Mouse (Mus musculus): Measurements from ENCODE around the gene Mcur1.

Gene Mcur1

DNA sequence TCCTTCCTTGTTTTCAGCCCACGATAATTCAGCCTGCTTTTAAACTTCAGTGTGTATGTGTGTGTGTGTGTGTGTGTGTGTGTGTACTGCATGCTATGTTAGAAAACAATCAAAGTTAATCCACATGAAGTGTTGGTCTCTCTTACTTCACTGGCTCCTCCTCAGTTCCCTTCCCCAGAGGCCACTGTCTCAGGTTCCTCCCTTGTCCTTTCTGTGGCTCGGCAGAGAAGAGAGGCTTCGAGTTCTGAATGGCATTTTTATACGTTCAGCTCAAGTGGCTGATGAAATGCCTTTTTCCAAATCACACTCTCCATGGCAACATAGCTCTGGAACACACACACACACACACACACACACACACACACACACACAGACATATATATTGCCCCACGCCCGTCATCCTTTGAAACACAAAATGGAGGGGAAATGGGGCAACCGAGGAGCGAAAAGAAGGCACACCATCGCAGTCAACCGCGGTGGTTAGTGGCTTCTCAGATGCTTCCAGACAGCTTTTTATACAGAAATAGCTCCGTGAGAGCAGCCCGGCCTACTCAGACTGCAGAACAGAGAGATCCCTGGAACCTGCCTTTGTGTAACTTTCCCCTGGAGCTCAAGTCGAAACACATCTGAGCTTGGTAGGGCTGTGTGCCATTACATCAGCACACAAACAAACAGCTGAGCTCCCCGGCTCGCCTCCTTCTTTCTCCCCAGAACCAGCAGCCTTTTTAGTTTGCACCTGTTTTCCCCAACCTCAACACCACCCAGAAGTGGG, 34.4 kb downstream of the Mcur1 start:
- peak in 1 of 2 experiments; percentile 51 for DNase-seq (ENCODE audit: low spot score in 2 of 2)

GRCm38 (mm10) chr13:43524491-43525362, 35.3 kb downstream of the Mcur1 start:
- no peak for DNase-seq (ENCODE audit: low spot score in 2 of 2)

DNA sequence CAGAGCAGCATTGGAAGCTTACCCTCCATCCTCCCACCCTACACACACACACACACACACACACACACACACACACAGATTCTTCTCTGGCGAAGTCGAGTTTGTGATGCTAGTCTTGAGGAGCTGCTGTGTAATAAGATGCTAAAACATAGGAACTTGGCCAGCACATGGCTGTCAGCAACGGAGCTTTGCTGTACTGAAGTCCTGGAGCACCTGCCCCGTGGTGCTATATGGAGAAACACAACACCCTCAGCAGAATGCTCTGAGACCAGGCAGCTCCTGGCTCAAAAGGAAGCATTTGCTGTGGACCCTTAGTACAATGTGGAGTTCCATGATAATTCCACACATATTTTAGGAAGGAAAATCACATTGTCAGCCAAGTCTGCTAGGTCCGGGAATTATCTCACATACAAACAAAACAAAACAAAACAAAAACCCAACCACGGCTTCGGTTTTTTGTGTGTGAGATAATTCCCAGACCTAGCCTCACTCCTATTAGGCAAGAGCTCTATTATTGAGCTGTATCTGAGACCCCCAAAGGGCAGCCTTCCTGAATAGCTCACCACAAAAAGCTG, 36.0 kb downstream of the Mcur1 start:
- DNase-seq (ENCODE audit: low spot score in 2 of 2) = no peak

DNA sequence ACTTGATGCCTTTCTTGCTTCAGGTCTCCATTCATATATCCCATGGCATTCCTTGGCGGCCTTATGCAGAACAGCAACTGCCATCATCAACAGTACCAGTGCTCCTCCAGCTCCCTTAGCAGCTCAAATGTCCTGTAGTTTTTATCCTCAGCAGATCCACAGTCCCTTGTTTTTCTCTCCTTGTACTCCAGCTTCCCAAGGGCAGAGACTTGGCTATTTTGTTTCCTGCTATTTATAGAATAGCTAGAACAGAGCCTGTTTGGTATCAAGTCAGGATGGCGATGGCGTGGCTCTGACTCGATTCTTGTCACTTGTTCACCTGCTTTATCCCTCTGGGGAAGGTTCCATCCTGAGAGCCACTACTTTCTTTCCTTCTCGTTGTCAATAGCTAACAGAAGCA, 38.1 kb downstream of the Mcur1 start:
- no peak for DNase-seq (ENCODE audit: low spot score in 2 of 2)

DNA sequence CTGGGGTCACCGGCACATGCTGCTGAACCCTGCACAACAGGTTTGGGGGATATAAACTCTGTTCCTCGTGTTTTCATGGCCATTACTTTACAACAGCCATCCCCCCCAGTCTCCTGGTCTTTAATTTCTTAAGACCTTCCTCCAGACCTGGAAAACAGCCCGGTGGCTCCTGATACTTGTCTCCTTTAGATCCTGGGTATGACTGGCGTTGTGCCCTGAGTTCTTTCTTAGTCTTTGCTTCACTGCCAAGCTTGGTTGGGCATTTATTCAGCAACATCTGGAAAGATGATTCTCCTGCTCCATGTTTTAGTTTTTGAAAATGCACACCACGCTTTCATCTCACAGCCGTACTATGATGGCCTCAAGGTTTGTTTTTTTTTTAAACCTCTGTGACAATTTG, 40.7 kb downstream of the Mcur1 start:
- no peak for DNase-seq (ENCODE audit: low spot score in 2 of 2)

DNA sequence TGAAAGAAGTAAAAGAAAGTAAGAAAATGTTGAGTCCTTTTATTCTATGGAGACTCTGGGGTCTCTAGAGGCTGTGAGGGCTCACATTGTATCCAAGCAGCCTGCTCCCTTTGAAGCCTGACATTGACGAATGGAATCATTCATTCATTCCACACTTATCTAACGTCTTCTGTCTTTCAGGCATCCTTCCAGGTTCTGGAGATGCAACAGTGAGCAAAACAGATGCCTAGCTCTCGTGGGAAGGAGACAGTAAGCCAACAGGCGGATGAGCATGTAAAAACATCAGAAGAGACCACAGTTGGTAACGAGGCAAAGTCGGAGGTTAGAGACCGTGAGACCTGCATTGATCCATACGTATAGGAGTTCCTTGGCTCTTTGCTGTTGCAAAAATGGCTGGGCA, 42.6 kb downstream of the Mcur1 start:
- no peak for DNase-seq (ENCODE audit: low spot score in 2 of 2)

GRCm38 (mm10) chr13:43516931-43517330, 43.1 kb downstream of the Mcur1 start:
- DNase-seq (ENCODE audit: low spot score in 2 of 2) = no peak

DNA sequence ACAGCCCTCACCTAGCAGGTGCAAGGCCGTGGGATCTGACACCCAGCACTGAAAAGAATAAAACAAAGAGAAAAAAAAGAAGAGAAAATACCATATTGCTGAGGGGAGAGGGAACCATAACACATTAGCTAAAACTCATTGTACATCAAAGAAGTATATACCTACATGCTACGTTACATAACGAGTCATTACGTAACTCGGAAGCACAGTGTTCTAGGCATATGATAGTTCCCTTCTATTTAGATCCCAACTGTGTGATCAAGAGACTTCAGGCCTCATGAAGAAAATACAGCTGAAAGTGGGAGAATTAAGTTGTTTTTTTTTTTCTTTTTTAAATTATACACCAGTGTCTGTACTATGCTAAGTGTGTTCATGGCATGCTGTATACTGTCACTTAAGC, 43.9 kb downstream of the Mcur1 start:
- DNase-seq (ENCODE audit: low spot score in 2 of 2) = no peak

DNA sequence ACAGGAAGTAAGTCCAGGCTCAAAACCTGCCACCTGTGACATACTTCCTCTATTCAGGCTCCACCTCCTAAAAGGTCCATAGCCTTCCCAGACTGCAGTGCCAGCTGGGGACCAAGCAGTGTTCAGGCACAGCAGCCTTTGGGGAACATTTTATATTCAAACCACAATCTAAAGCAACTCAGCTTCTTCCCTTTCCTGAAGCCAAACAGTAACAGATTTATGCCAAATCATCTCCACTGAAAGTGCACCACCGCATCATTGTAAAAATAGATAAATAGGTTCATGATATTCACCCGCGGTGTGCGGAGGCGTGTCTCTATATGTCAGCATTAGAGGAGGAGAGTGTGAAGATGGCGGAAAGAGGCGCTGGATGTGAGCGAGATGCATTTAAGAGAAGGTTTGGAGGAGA, 45.0 kb downstream of the Mcur1 start:
- DNase-seq (ENCODE audit: low spot score in 2 of 2) = no peak

DNA sequence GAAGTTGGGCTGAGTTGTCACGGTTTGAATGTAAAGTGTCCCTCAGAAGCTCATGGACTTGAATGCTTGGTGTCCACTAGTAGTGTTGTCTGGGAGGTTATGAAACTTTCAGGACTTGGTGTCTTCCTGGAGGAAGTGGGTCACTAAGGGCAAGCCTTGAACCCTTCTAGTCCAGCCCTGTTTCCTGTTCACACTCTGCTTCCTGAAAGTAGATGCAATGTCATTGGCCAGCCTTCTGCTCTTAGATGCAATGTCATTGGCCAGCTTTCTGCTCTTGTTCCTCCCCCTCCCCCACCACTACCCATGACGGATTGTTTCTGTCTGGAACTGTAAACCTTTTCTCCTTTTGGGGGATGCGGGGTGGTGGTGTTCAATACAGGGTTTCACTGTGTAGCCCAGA, 47.3 kb downstream of the Mcur1 start:
- DNase-seq (ENCODE audit: low spot score in 2 of 2) = no peak

- no peak for DNase-seq (ENCODE audit: low spot score in 2 of 2)
These were observed 54.2 kb downstream of the Mcur1 start for GRCm38 (mm10) chr13:43505798-43506197.

- DNase-seq (ENCODE audit: low spot score in 2 of 2) = no peak
These were observed 56.6 kb downstream of the Mcur1 start for GRCm38 (mm10) chr13:43503395-43503850.

DNA sequence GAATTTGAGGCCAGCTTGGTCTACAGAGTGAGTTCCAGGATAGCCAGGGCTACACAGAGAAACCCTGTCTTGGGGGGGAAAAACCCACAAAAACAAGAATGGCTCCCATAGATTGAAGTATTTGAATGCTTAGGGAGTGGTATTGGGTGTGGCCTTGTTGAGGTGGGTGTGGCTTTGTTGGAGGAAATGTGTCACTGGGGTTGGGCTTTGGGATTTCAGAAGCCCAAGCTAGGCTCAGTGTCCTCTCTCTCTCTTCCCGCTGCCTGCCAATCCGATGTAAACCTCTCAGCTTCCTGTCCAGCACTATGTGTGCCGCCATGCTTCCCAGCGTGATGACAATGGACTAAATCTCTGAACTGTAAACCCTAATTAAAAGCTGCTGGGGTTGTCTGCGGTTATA, 58.4 kb downstream of the Mcur1 start:
- no peak for DNase-seq (ENCODE audit: low spot score in 2 of 2)

DNA sequence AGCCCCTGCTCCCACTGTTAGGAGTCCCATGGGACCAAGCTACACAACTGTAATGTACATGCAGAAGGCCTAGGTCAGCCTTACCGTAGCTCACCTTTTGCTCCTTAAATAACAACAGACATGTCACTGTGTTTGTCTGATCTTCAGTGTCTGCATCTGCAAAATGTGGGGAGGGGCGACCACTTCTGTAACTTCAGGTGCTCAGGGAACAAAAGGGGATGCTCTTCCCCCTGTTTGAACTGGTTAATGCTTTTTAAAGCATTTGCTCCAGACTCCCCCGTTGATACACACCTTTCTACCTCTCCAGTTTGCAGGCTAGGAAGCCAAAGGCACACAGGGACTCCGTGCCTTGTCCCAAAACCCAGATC, 59.5 kb downstream of the Mcur1 start:
- DNase-seq (ENCODE audit: low spot score in 2 of 2) = no peak

DNA sequence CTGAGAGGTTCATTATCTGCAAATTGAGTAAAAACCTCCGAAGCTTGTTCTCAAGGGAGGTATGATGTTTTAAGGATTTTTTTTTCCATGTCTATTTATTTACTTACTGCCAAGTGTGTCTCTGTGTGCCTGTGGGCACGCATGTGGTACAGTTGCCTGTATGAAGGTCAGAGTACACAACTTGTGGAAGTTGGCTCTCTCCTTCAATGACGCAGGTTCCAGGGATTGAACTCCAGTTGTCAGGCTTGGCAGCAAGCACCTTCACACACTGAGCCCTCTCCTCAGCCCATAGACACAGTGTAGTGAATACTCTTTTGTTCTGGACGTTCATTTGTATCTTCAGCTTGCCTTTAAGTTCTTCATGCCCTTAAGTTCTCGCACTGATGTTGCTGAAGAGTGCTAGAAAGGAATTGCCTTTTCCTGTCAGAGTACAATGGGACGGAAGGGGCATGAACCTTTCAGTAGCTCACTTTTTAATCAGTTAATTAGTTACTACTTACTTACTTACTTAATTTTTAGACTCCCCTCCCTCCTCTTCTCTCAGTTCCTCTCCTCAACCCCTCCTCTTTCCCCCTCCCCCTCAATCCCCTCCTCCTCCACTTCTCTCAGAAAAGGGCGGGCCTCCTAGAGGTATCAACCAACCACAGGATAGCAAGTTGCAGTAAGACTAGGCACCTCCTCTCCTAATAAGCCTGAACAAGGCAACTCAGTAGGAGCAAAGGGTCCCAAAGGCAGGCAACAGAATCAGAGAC, 60.1 kb downstream of the Mcur1 start:
- no peak for DNase-seq (ENCODE audit: low spot score in 2 of 2)

DNA sequence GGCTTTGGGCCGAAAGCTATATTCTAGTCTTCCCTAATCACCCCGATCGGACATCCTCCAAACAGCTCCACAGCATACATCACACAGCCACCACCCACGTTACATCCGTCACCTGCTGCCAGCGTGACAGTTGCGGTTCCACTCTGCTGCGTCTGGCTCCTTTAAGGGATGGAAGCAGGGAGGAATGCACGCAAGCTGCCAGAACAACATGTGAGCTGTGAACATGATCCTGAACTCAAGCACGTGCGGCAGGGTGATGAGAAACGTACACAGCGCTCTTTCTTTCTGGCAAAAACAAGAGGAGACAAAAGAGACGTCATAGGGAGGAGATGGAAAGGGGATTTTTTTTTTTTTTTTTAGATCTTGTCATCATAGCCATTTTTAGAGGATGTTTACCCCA, 61.1 kb downstream of the Mcur1 start:
- peak; percentile 30 to 51 for DNase-seq (ENCODE audit: low spot score in 2 of 2)

- DNase-seq (ENCODE audit: low spot score in 2 of 2) = no peak
These were observed 62.2 kb downstream of the Mcur1 start for GRCm38 (mm10) chr13:43497769-43498168.

- no peak for DNase-seq (ENCODE audit: low spot score in 2 of 2)
These were observed 63.3 kb downstream of the Mcur1 start for GRCm38 (mm10) chr13:43496660-43497059.

DNA sequence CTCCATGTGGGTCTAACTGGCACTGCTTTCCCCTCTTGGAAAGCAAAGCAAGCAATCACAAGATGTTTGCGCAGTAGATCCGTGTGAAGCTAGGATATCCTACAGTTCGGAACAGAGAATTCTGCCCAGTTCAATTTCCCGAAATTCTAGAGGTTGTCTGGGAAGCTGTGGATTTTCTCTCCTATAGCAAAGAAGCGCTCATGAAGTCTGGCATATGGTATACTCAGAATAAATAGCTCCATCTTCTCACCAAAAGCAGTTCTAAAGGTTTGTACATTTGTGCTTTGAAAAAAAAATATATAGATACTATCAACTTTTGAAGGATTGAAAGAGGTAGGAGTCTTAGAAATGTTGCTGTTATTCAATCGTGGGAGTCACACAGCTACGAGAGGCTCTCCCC, 64.3 kb downstream of the Mcur1 start:
- DNase-seq (ENCODE audit: low spot score in 2 of 2) = no peak

- no peak for DNase-seq (ENCODE audit: low spot score in 2 of 2)
These were observed 66.3 kb downstream of the Mcur1 start for GRCm38 (mm10) chr13:43493725-43494124.

GRCm38 (mm10) chr13:43493058-43493481, 66.9 kb downstream of the Mcur1 start:
- no peak for DNase-seq (ENCODE audit: low spot score in 2 of 2)
